Mouse (Mus musculus) heart, postnatal 4 days (tissue): ENCODE data around the gene Pex26. TPM values are rescaled to one million over a fixed set of nuclear protein-coding genes. Genes with fewer than 3 reads are reported as not detected.

Source experiments
- DNase-seq: peaks from one replicate; pipeline ENCODE4 v3.0.0; 2021
- total RNA-seq, 2 experiments: library from RNA; stranded (reverse); gene quantifications; 2 replicates each; pipeline ENCODE4 v1.2.3; 2021

Gene Pex26
- total RNA-seq, 2 experiments from 2014 or later, result 6.4 to 8.0 TPM

- no peak for DNase-seq
Measured at GRCm38 (mm10) chr6:121167381-121167975, 16.0 kb upstream of the Pex26 start.

- peak; percentile 88 for DNase-seq
Measured at GRCm38 (mm10) chr6:121171102-121171501, 12.4 kb upstream of the Pex26 start.

- peak; percentile 52 for DNase-seq
Measured at GRCm38 (mm10) chr6:121173471-121173870, 10.0 kb upstream of the Pex26 start.

DNA sequence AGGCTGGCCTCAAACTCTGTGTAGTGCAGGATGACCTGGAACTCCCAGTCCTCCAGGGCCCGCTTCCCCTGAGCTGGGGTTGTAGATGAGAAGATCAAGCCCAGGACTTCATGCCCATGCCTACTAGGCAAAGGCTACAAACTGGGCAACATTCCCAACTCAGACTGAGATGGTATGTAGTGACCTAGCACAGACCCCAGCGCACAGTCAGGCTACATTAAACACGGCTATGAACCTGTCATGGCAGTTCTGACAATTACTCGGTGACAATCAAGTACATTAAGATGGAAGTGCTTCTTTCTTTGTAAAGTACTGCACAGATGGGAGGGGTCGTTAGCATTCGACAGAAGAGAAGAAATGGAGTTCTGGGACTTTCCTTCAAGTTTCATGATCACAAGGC, 8.7 kb upstream of the Pex26 start:
- no peak for DNase-seq

- no peak for DNase-seq
Measured at GRCm38 (mm10) chr6:121176011-121176730, 7.3 kb upstream of the Pex26 start.

- no peak for DNase-seq
Measured at GRCm38 (mm10) chr6:121176731-121177098, 6.8 kb upstream of the Pex26 start.

- DNase-seq, result no peak
Measured at GRCm38 (mm10) chr6:121177118-121177708, 6.3 kb upstream of the Pex26 start.

- peak; percentile 77 for DNase-seq
Measured at GRCm38 (mm10) chr6:121178700-121179358, 4.6 kb upstream of the Pex26 start.

DNA sequence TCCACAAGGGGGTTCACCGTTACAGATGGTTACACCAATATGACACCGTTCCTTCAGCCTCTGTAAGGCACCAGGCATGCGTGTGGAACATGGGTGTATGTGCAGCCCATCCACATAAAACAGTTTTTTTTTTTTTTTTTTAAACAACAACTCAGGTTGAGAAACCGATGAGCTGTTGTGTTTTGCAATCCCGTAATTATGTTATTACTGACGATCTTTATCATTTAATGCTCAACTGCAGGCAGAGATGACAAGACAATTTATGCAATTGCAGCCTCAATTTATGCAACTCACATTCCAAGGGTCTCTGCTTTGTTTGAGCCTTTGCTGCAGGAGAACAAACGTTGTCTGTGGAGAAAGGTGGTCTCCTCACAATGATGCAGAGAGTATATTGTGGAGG, 3.6 kb upstream of the Pex26 start:
- no peak for DNase-seq

GRCm38 (mm10) chr6:121184198-121185140, 1.0 kb downstream of the Pex26 start:
- peak; percentile 68 for DNase-seq

- DNase-seq, result no peak
Measured at GRCm38 (mm10) chr6:121185232-121185631, 1.8 kb downstream of the Pex26 start.

- no peak for DNase-seq
Measured at GRCm38 (mm10) chr6:121191261-121192009, 8.0 kb downstream of the Pex26 start.

GRCm38 (mm10) chr6:121194061-121194955, 10.8 kb downstream of the Pex26 start:
- DNase-seq, result no peak

GRCm38 (mm10) chr6:121194956-121195731, 11.7 kb downstream of the Pex26 start:
- DNase-seq, result no peak

DNA sequence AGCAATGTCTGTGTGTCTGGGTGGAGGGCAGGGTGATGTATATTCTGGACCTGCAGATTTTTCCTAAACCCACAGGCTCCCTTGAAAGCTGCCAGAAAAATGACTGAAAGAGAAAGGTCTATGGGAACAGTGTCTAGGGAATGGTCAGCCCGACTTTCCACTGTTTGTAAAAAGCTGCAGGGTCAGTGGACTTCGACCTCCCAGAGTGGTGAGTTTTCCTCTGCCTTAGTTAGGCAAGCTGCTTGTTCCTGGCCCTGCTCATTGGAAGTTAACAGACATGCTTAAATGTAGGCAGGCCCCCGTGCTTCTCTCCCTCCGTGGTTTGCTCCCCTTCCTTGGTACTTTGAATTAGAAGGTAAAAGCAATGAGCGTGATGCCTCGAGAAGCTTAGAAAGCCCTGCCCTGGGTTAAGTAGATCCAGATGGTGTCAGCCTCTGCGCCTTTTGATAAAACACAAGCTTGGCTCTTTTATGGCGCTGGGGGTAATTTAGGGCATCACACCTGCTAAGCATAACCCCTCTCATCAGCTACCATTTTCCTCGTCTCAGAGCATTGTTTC, 14.4 kb downstream of the Pex26 start:
- no peak for DNase-seq

- no peak for DNase-seq
Measured at GRCm38 (mm10) chr6:121200458-121200857, 17.0 kb downstream of the Pex26 start.

DNA sequence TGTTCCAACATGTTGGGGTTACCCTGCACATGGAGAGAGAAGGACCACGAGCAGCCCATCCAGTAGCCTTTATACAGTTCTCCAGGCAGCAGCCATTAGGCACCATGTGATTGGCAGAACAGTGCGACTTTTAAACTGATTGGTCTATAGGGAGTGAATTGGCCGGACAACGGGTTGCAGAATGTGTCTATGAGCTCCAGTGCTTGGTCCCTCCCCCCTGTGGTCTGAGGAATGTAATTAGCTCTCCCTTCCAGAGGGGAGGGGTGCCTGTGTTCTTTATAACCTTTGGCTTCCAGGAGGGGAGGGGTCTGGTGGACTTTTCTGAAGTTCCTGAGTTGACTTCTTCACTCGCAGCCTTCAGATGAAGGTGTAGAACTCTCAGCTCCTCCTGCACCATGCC, 18.6 kb downstream of the Pex26 start:
- DNase-seq, result no peak

DNA sequence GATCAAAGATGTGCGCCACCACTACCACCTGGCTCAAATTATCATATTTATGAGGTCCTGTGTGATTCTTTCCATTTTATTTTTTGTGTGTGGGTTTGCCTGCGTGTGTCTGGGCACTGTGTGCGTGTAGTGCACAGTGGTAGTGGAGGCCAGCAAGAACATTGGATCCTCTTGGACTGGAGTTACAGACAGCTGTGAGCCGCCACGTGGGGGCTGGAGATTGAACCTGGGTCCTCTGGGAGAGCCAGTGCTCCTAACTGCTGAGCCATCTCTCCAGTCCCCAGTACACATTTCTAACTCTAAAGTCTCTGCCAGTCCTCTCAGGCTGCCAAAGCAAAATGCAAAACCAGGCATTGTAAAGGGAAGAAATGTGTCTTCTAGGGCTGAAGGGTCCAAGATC, 23.0 kb downstream of the Pex26 start:
- DNase-seq, result no peak

DNA sequence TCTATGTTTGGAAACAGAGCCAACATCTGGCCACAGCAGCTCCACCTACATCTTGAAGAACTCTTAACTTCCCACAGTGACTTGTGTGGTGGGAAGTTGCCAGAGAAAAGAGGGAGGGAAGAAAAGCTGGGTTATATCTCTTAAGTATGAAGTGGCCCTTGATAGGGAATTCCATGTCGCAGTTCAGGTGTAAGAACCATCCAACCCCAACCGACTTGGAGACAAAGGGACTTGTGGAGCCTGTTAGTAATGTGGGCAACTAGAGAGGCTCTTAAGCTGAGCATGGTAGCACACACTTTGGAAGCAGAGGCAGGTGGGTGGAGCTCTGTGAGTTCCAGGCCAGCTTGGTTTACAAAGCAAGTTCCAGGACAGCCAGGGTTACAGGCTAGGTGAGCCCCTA, 26.1 kb downstream of the Pex26 start:
- DNase-seq, result no peak
